Mouse (Mus musculus) ZHBTc4 (cell line): ENCODE data around the gene E330034G19Rik.
"Not testable (repeated sequence)": the region's sequence is repeated elsewhere in the genome, so short reads cannot be mapped to it uniquely, and the experiment has no call there.

Experiments
- DNase-seq: peaks from one replicate; pipeline ENCODE4 v3.0.0-alpha.2; 2011; ENCODE audit warnings: low read depth, low spot score

Gene E330034G19Rik

GRCm38 (mm10) chr14:24292914-24293313, at the start of gene E330034G19Rik:
TSS of gene E330034G19Rik (plus strand) at chr14:24293214.
- DNase-seq = no peak

- DNase-seq = peak; percentile 56
These were observed 48.5 kb upstream of the E330034G19Rik start for GRCm38 (mm10) chr14:24244330-24245176.

GRCm38 (mm10) chr14:24245177-24246081, 47.6 kb upstream of the E330034G19Rik start, which contains the start of gene Dlg5:
TSS of gene Dlg5 (minus strand) at chr14:24245920.
- DNase-seq = peak; percentile 67

GRCm38 (mm10) chr14:24249926-24250325, 43.1 kb upstream of the E330034G19Rik start:
- no peak for DNase-seq

DNA sequence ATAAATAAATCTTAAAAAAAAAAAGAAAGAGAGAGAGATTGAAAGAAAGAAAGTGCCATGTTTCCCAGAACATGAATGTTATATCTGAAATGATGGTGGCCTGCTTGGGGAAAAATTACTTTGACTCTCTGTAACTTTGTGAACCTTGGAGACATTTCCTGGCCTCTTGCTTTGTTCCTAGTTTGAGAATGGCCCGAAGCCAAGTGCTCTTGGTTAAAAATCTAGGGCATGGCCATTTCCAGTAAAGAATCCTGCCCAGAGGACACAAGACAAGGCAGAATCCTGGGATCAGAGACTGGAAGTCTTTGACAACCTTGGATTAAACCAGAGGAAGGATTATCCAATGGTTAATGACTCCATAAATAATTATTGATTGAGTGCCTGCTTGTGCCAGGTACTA, 41.7 kb upstream of the E330034G19Rik start:
- DNase-seq = no peak

GRCm38 (mm10) chr14:24253611-24254202, 39.3 kb upstream of the E330034G19Rik start:
- peak; percentile 97 for DNase-seq

DNA sequence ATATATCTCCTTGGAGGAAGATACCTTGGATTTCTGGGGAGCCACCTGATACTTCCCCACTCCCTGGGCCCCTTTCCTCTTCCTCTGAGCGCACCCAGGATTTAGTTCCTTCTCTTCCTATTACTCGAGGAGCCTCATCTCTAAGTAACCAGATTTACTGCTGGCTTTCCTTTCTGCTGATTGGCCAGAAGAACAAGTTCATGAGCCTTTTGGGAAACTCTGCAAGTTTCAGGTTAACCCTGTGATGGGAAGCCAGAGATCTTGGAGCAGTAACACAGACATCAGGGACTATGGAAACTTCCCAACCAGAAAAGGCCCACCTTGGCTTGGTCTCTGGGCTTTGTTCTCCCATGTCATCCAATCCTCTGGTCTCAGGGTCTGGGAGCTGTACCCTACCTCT, 37.1 kb upstream of the E330034G19Rik start:
- no peak for DNase-seq

GRCm38 (mm10) chr14:24260391-24260790, 32.6 kb upstream of the E330034G19Rik start:
- DNase-seq = no peak

- no peak for DNase-seq
These were observed 30.6 kb upstream of the E330034G19Rik start for GRCm38 (mm10) chr14:24262382-24262781.

DNA sequence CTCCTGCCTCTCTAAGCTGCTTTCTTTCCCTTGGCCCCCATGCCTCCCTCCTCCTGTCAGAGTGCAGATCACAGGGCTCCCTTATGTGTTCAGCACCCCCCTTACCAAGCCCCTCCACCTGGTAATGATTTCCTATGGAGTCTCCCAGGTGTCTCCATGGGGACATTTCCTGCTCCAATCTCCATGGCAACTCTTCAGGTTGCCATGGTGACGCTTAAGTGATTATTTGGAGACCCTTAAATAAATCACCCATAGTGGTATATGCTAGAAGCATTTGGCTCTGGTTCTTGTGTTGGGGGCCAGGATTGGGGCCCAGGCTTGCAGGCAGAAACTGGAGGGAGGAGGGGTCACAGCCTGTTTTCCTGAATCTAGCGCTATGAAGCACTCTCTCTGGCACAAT, 30.1 kb upstream of the E330034G19Rik start:
- no peak for DNase-seq

- peak; percentile 52 for DNase-seq
These were observed 23.4 kb upstream of the E330034G19Rik start for GRCm38 (mm10) chr14:24269571-24269970.

- peak; percentile 68 for DNase-seq
These were observed 19.4 kb upstream of the E330034G19Rik start for GRCm38 (mm10) chr14:24273575-24273974.

DNA sequence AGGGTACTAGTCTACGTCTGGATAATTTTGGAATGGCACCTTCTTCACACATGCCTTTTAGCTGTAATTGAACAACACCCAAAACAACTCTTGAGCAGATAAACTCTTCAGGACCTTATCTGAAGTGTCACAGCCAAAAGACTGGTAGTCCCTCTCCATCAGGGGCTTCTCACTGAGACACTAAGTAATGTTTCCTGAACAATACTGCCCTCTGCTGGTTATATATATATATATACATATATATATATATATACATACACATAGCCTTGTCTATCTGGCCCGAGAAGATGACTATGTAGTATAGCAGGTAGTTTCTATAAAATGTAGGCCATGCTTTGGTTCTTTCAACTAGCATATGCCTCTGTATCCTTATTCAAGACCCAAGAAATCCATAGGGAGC, 17.5 kb upstream of the E330034G19Rik start:
- peak; percentile 37 for DNase-seq

DNA sequence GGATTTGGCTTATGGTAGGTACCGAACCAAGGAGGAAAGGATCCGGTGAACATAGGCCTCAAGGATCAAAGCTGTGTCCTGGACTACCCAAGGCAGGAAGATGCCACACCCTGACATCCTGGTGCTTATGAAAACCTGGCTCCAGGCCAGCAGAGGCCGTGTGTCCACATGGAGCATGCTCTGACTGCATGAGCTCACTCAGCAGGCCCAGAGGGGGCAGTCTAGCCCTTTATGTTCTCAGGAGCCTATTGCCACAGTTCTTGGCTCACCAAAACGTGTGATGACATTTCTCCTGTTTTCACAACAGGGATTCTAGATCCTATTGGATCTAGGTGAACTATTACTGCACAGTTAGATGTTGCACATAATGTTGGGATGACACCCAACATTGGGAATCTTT, 11.7 kb upstream of the E330034G19Rik start:
- peak; percentile 40 for DNase-seq

GRCm38 (mm10) chr14:24282276-24282675, 10.7 kb upstream of the E330034G19Rik start:
- DNase-seq = no peak

DNA sequence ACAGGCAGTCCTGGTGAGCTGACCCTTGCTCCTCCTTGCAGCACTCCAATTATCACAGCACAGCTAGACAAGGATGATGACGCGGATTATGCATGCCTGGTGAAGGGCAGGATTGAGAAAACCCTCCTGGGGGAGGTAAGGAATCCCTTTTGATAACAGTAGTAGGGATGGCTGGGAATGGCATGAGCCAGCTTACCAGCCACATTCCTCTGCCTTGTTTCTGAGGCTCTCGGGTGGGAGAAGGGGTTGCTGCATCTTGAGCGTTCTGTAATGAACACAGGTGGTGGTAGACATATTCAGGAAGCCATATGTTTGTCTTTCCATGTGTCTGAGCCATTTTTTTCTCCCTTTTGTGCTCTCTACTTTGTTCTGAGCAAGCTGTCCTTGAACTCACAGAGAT, 6.9 kb upstream of the E330034G19Rik start:
- DNase-seq = no peak

- no peak for DNase-seq
These were observed 2.3 kb upstream of the E330034G19Rik start for GRCm38 (mm10) chr14:24290726-24291125.

- no peak for DNase-seq
These were observed 617 bp downstream of the E330034G19Rik start for GRCm38 (mm10) chr14:24293631-24294030.

DNA sequence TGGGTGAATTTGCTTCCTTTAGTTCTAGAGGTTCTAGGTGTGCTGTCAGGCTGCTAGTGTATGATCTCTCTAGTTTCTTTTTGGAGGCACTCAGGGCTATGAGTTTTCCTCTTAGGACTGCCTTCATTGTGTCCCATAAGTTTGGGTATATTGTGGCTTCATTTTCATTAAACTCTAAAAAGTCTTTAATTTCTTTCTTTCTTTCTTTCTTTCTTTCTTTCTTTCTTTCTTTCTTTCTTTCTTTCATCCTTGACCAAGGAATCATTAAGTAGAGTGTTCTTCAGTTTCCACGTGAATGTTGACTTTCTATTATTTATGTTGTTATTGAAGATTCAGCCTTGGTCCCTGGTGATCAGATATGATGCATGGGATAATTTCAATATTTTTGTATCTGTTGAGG, 9.1 kb downstream of the E330034G19Rik start:
- not testable (repeated sequence) for DNase-seq

DNA sequence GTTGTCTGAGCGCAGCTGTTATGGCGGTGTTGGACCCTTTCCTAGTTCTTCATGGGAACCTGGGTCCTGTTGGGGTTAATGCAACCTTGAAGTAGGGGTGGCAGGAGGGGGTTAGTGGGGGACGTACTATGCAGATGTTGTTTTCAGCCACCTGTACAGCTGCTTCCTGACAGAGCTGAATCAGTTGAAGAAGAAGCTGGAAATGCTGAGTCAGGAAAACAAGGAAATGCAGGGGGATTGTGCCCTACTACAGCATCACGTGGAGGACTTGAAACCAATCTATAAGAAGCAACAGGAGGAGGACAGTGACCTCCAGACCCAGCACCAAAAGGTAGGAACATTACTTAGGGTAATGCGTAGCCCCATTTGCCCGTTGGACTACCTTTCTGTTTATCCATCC, 13.7 kb downstream of the E330034G19Rik start:
- DNase-seq = no peak

DNA sequence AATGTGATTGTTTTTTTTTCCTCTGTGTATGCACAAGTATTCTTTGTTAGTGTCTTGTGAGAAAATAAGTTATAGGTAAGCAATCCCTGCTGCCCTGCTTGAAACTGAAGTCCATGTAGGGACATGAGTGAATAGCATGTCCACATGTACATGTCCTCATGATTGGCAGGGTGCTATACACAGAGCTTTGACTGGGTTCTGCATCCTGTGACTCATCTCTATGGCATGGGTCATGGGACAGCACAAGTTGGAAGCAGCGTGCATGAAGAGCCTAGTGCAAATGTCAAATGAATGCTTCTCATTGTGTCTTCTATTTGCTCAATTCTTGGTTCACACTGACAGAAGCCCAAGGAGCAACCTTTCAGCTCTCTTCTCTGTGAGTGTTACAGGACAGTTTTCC, 14.1 kb downstream of the E330034G19Rik start:
- no peak for DNase-seq

GRCm38 (mm10) chr14:24311110-24311509, 18.1 kb downstream of the E330034G19Rik start:
- peak; percentile 86 for DNase-seq
